Mouse (Mus musculus) thymus, adult 2 months (tissue): ENCODE results near the gene Immp2l. TPM values are rescaled to one million over a fixed set of nuclear protein-coding genes. Genes with fewer than 3 reads are reported as not detected.
A peak's percentile ranks its signal among the peaks of the same experiment; 100 is the strongest.

ENCODE experiments used
- DNase-seq: peaks from one replicate; pipeline ENCODE4 v3.0.0; 2021
- H3K27ac ChIP-seq: fragments of 200-500 bp; 2 replicates; pipeline ENCODE4 v1.5.1; 2012; ENCODE audit warnings: low read length, control low read depth; ENCODE audit not compliant: control insufficient read depth, insufficient read depth
- H3K27me3 ChIP-seq: fragments of 200-500 bp; 2 replicates; pipeline ENCODE4 v1.6.1; 2012; ENCODE audit warnings: mild to moderate bottlenecking, low read length, moderate library complexity, mixed read lengths; ENCODE audit not compliant: control insufficient read depth, insufficient read depth
- H3K36me3 ChIP-seq: fragments of 200-500 bp; 2 replicates; pipeline ENCODE4 v1.6.1; 2012; ENCODE audit warnings: mild to moderate bottlenecking, low read length, moderate library complexity; ENCODE audit not compliant: control insufficient read depth, insufficient read depth
- H3K4me1 ChIP-seq: fragments of 200-500 bp; replicated peaks from 2 replicates; pipeline ENCODE4 v1.6.1; 2012; ENCODE audit warnings: low read length; ENCODE audit not compliant: control insufficient read depth, insufficient read depth
- H3K4me3 ChIP-seq: fragments of 200-500 bp; 2 replicates; pipeline ENCODE4 v1.5.1; 2012; ENCODE audit warnings: mild to moderate bottlenecking, low read length, control low read depth, moderate library complexity; ENCODE audit not compliant: control insufficient read depth, insufficient read depth
- CTCF ChIP-seq: fragments of 200-500 bp; IDR thresholded peaks from 2 replicates; pipeline ENCODE4 v1.5.1; 2012; ENCODE audit warnings: mild to moderate bottlenecking, control low read depth, low read length, moderate library complexity, borderline replicate concordance; ENCODE audit not compliant: control insufficient read depth, poor library complexity, insufficient read depth; ENCODE audit errors: extremely low read depth
- POLR2A ChIP-seq: fragments of 200-500 bp; IDR thresholded peaks from 2 replicates; pipeline ENCODE4 v1.6.1; 2012; ENCODE audit warnings: mild to moderate bottlenecking, low read length, control low read depth, moderate library complexity; ENCODE audit not compliant: control insufficient read depth, poor library complexity, insufficient read depth; ENCODE audit errors: extremely low read depth
- WGBS: fragments of 180-500 bp; shearing (Covaris S2); methylation state at CpG from one replicate; pipeline ENCODE4 v1.1.7; 2018; 5-methylcytosine and 5-hydroxymethylcytosine counted together
- polyA plus RNA-seq: library from polyadenylated mRNA; depleted of rRNA; stranded (reverse); fragments of >200 nt; gene quantifications from 2 replicates; pipeline ENCODE4 v1.2.3, GENCODE M21; 2012

Gene Immp2l
- polyA plus RNA-seq, 1 experiment, result 6.3 TPM

GRCm38 (mm10) chr12:41111456-41111855 lies 87.6 kb downstream of the Immp2l start:
- WGBS, result 71% methylated on average over 1 of the region's 1 CpGs
- H3K36me3 ChIP-seq, result no peaks in the 10 kb centered on the region
- no peak overlapping the region for H3K4me3 ChIP-seq
- no peak for TF ChIP-seq CTCF
- TF ChIP-seq POLR2A, result no peak
- H3K27me3 ChIP-seq, result no peaks in the 10 kb centered on the region
- H3K4me1 ChIP-seq, result no peaks in the 10 kb centered on the region
- DNase-seq, result peak; percentile 16
- no peak overlapping the region for H3K27ac ChIP-seq

DNA sequence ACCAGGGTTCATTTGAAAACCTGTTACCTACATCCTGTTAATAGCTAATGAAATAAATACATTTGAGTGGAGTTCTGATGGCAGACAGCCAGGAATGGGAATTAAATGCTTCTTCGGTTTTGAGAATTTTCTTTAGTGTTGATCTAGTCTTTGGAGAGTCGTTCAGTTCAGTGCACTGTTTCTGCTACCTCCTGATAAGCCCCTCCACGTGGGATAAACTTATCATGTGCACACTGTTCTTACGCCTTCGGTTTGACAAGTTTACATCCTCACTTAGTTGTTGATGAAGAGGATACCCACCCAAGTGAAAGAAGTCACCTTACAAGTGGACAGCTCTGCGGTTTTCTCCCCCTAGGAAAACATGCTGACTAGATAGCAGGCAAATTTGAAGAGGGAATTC lies 88.2 kb downstream of the Immp2l start:
- WGBS, result 88% methylated on average over 6 of the region's 6 CpGs
- Histone ChIP-seq H3K27me3 (no peaks in the 10 kb centered on the region), H3K27ac (no peak overlapping the region), H3K4me3 (no peak overlapping the region), H3K36me3 (no peaks in the 10 kb centered on the region), H3K4me1 (no peaks in the 10 kb centered on the region)
- TF ChIP-seq CTCF (no peak), POLR2A (no peak)
- DNase-seq, result no peak

DNA sequence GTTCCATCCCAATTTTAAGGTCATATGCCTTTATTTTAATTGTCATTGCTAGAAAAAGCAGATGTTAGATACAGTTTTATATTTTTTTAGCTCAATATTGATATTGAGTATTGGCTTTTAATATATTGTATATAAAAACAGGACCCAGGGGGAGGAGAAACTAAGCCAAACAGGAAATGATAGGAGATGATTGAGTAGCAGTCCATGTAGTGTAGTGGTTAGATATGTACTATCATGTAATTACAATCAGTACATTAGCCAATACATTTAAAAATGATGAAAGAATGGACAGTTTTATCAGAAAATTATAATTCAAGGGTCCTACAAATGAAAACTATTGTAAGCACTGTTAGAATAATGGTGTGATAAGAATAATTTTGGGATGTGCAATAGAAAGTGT lies 94.5 kb downstream of the Immp2l start:
- Histone ChIP-seq H3K4me1 (no peaks in the 10 kb centered on the region), H3K27me3 (no peaks in the 10 kb centered on the region), H3K27ac (no peak overlapping the region), H3K4me3 (no peak overlapping the region), H3K36me3 (no peaks in the 10 kb centered on the region)
- no peak for DNase-seq
- TF ChIP-seq CTCF (no peak), POLR2A (no peak)

DNA sequence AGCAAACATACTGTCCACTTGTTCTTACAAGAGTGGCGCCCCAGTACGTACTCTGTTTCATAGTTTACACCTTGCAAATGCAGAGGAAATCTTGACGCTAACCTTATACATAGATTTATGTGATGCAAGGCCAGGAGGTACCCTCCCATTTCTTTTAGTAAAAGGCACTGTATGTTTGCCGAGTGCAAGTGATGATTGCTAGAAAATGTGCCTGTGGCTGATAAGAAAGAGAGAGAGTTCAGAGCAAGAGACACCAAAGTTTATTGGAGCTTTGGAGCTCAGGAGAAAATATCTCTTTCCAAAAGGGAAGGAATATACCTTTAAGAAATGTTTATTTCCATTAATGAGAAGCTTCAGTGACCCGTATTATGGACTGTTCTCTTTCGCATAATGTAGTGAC lies 95.8 kb downstream of the Immp2l start:
- Histone ChIP-seq H3K36me3 (no peaks in the 10 kb centered on the region), H3K4me3 (no peak overlapping the region), H3K4me1 (no peaks in the 10 kb centered on the region), H3K27me3 (no peaks in the 10 kb centered on the region), H3K27ac (no peak overlapping the region)
- WGBS, result 95% methylated on average over 6 of the region's 6 CpGs
- TF ChIP-seq POLR2A, result no peak
- TF ChIP-seq CTCF, result no peak
- DNase-seq, result no peak

DNA sequence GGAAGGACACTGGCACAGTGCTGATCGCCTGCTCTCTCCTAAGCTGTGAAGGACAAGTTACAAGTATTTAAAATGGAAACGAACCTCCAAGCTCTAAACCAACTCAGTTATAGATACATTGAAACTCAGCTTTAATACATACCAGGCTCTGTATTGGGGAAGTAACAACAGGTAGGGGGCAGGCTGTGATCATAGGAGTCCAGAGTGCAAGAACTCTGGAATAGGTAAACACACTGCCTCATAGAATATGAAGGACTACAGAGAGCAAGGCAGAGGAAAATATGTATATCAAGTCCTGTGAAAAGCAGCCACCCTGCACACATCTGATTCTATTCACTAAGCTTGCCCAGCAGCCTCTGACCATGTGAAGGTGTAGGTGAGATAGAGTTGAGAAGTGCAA lies 99.3 kb downstream of the Immp2l start:
- H3K27me3 ChIP-seq, result no peaks in the 10 kb centered on the region

DNA sequence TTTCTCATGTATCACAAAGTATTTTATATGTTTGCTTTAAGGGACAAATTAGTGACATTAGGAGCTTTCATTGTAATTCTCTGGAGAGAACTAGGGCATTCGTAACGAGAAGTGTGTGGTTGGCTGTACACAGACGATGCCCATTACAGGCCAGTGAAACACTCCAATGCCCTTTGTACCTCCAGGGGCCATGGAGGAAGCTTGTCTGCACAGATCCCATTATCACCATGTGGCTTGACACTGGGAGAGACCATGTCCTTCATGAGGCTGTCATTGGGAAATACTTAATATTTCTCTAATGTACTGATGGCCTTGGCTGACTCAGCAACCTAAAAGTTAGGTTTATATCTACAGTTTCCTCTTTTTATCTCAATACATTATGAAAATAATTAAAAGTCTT lies 111.0 kb downstream of the Immp2l start:
- no peaks in the 10 kb centered on the region for H3K27me3 ChIP-seq

More for the DNA sequence above, 99.3 kb downstream of the Immp2l start:
- no peak overlapping the region for H3K27ac ChIP-seq
- no peaks in the 10 kb centered on the region for H3K36me3 ChIP-seq
- H3K4me3 ChIP-seq, result no peak overlapping the region
- TF ChIP-seq CTCF (no peak), POLR2A (no peak)
- no peak for DNase-seq
- no peaks in the 10 kb centered on the region for H3K4me1 ChIP-seq
- WGBS, result 91% methylated on average over 2 of the region's 2 CpGs

DNA sequence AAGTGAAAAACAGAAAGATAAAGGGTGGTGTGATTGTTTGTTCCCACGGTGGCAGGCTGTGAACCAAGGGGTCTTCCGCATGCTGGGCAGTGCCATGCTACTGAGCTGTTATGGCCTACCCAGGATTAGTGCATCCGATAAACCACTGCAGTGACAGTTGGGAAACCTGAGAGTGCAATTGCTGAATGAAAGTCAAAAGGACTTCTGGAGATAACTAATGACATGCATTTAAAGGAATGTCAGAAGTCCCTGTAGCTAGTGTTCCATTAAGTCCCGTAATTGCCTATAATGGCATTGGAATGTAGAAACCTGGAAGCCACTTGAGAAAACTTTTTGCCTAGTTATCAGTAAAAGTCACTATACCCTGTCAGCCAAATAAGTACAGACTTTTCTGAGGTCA lies 135.7 kb downstream of the Immp2l start:
- TF ChIP-seq CTCF, result no peak
- TF ChIP-seq POLR2A, result no peak
- DNase-seq, result no peak
- H3K36me3 ChIP-seq, result no peaks in the 10 kb centered on the region
- H3K27ac ChIP-seq, result no peak overlapping the region
- no peaks in the 10 kb centered on the region for H3K27me3 ChIP-seq
- 95% methylated on average over 4 of the region's 4 CpGs for WGBS
- H3K4me3 ChIP-seq, result no peak overlapping the region
- no peaks in the 10 kb centered on the region for H3K4me1 ChIP-seq

More for the DNA sequence above, 111.0 kb downstream of the Immp2l start:
- TF ChIP-seq CTCF (no peak), POLR2A (no peak)
- Histone ChIP-seq H3K36me3 (no peaks in the 10 kb centered on the region), H3K27ac (no peak overlapping the region), H3K4me3 (no peak overlapping the region), H3K4me1 (no peaks in the 10 kb centered on the region)
- DNase-seq, result no peak
- 93% methylated on average over 3 of the region's 3 CpGs for WGBS
